Mouse (Mus musculus) stomach, embryonic 14.5 days (tissue): Measurements from ENCODE around the gene Abl1. TPM values are rescaled to one million over a fixed set of nuclear protein-coding genes. Genes with fewer than 3 reads are reported as not detected.

Experiments used
- ATAC-seq: fragments of 200-750 bp; cut with Nextera tagmentation; 2 replicates; pipeline ENCODE4 v1.8.0; 2017; ENCODE audit warnings: low read depth, moderate TSS enrichment; ENCODE audit not compliant: insufficient number of reproducible peaks, insufficient read depth, low FRiP score
- H3K27ac ChIP-seq: fragments of 300-500 bp; sonication (generic); 2 replicates; pipeline ENCODE4 v1.5.1; 2014; ENCODE audit warnings: mild to moderate bottlenecking, low read length, moderate library complexity, mixed read lengths
- H3K27me3 ChIP-seq: fragments of 300-500 bp; sonication (generic); 2 replicates; pipeline ENCODE4 v1.6.1; 2014; ENCODE audit warnings: low read length, control low read depth, mixed read lengths; ENCODE audit not compliant: control insufficient read depth, insufficient read depth
- H3K36me3 ChIP-seq: fragments of 300-500 bp; sonication (generic); 2 replicates; pipeline ENCODE4 v1.6.1; 2014; ENCODE audit warnings: mild to moderate bottlenecking, control low read depth, low read length, moderate library complexity, mixed read lengths; ENCODE audit not compliant: control insufficient read depth, insufficient read depth
- H3K4me1 ChIP-seq: fragments of 300-500 bp; sonication (generic); 2 replicates; pipeline ENCODE4 v1.6.1; 2014; ENCODE audit warnings: low read length, control low read depth, mixed read lengths; ENCODE audit not compliant: control insufficient read depth, insufficient read depth
- H3K4me2 ChIP-seq: fragments of 300-500 bp; sonication (generic); replicated peaks from 2 replicates; pipeline ENCODE4 v1.6.1; 2014; ENCODE audit warnings: low read depth, low read length, control low read depth
- H3K4me3 ChIP-seq: fragments of 300-500 bp; sonication (generic); 2 replicates; pipeline ENCODE4 v1.5.1; 2014; ENCODE audit warnings: low read depth, low read length, control low read depth
- H3K9ac ChIP-seq: fragments of 300-500 bp; sonication (generic); replicated peaks from 2 replicates; pipeline ENCODE4 v1.6.1; 2014; ENCODE audit warnings: low read depth, mild to moderate bottlenecking, control low read depth, low read length, moderate library complexity, mixed read lengths
- H3K9me3 ChIP-seq: fragments of 300-500 bp; sonication (generic); 2 replicates; pipeline ENCODE4 v1.6.1; 2016; ENCODE audit warnings: low read depth, low read length, control low read depth; ENCODE audit not compliant: control insufficient read depth
- WGBS: fragments of 180-500 bp; shearing (Covaris S2); extraction: QIAGEN DNeasy Blood & Tissue Kit; methylation state at CpG from one replicate; pipeline ENCODE4 v1.1.7; 2014; 5-methylcytosine and 5-hydroxymethylcytosine counted together
- polyA plus RNA-seq: library from polyadenylated mRNA; unstranded; fragments of >200 nt; fragmentation: Nextera tagmentation; extraction: Ambion mirVana; gene quantifications from 2 replicates; pipeline ENCODE4 v1.2.1, GENCODE M21; 2014

The Abl1 gene
- polyA plus RNA-seq, 1 experiment from 2014 or later = 46.4 TPM

- 4% methylated on average over 7 of the region's 7 CpGs for WGBS
- Histone ChIP-seq H3K9ac (peak overlapping the region; percentile 99), H3K27ac (peak overlapping the region; percentile 97; the same call in 1 of the 2 replicates), H3K4me2 (peak overlapping the region; percentile 89), H3K4me1 (peaks cover 34% of the 10 kb centered on the region), H3K9me3 (no peaks in the 10 kb centered on the region), H3K36me3 (peaks cover 3% of the 10 kb centered on the region; the same call in 1 of the 2 replicates), H3K27me3 (no peaks in the 10 kb centered on the region), H3K4me3 (peak overlapping the region; percentile 99)
- ATAC-seq = no peak
These were observed 72.9 kb downstream of the Abl1 start for GRCm38 (mm10) chr2:31761115-31761531.

GRCm38 (mm10) chr2:31761585-31761984 lies 73.4 kb downstream of the Abl1 start:
- ATAC-seq = no peak
- H3K4me3 ChIP-seq = peak overlapping the region; percentile 99
- no peaks in the 10 kb centered on the region for H3K9me3 ChIP-seq
- H3K4me1 ChIP-seq = peaks cover 36% of the 10 kb centered on the region
- H3K36me3 ChIP-seq = peaks cover 3% of the 10 kb centered on the region; the same call in 1 of the 2 replicates
- H3K27me3 ChIP-seq = no peaks in the 10 kb centered on the region
- peak overlapping the region; percentile 97; the same call in 1 of the 2 replicates for H3K27ac ChIP-seq
- peak overlapping the region; percentile 99 for H3K9ac ChIP-seq
- 3% methylated on average over 4 of the region's 4 CpGs for WGBS
- peak overlapping the region; percentile 89 for H3K4me2 ChIP-seq

- H3K4me1 ChIP-seq = peaks cover 37% of the 10 kb centered on the region
- WGBS = 15% methylated on average over 3 of the region's 3 CpGs
- ATAC-seq = no peak
These were observed 74.0 kb downstream of the Abl1 start for GRCm38 (mm10) chr2:31762155-31762554.

GRCm38 (mm10) chr2:31762853-31763252 lies 74.7 kb downstream of the Abl1 start:
- ATAC-seq = no peak
- H3K36me3 ChIP-seq = peaks cover 3% of the 10 kb centered on the region; the same call in 1 of the 2 replicates
- H3K4me3 ChIP-seq = peak overlapping the region; percentile 99; the same call in 1 of the 2 replicates
- peaks cover 38% of the 10 kb centered on the region for H3K4me1 ChIP-seq
- H3K9ac ChIP-seq = no peak overlapping the region
- peak overlapping the region; percentile 89 for H3K4me2 ChIP-seq
- H3K27me3 ChIP-seq = no peaks in the 10 kb centered on the region
- H3K9me3 ChIP-seq = no peaks in the 10 kb centered on the region
- 29% methylated on average over 2 of the region's 2 CpGs for WGBS
- peak overlapping the region; percentile 56; the same call in 1 of the 2 replicates for H3K27ac ChIP-seq

More at GRCm38 (mm10) chr2:31762155-31762554, 74.0 kb downstream of the Abl1 start:
- peak overlapping the region; percentile 40; the same call in 1 of the 2 replicates for H3K27ac ChIP-seq
- H3K4me2 ChIP-seq = peak overlapping the region; percentile 89
- H3K27me3 ChIP-seq = no peaks in the 10 kb centered on the region
- no peak overlapping the region; the same call in 1 of the 2 replicates for H3K9ac ChIP-seq
- H3K4me3 ChIP-seq = peak overlapping the region; percentile 99; the same call in 1 of the 2 replicates
- H3K36me3 ChIP-seq = peaks cover 3% of the 10 kb centered on the region; the same call in 1 of the 2 replicates
- no peaks in the 10 kb centered on the region for H3K9me3 ChIP-seq

- Histone ChIP-seq H3K4me2 (peak overlapping the region; percentile 89), H3K9ac (no peak overlapping the region), H3K4me3 (no peak overlapping the region), H3K27me3 (no peaks in the 10 kb centered on the region), H3K36me3 (peaks cover 3% of the 10 kb centered on the region; the same call in 1 of the 2 replicates), H3K27ac (peak overlapping the region; percentile 56; the same call in 1 of the 2 replicates), H3K9me3 (no peaks in the 10 kb centered on the region), H3K4me1 (peaks cover 42% of the 10 kb centered on the region)
- ATAC-seq = no peak
- 30% methylated on average over 2 of the region's 2 CpGs for WGBS
These were observed 75.1 kb downstream of the Abl1 start for GRCm38 (mm10) chr2:31763271-31763670.

GRCm38 (mm10) chr2:31767104-31767503 lies 78.9 kb downstream of the Abl1 start:
- Histone ChIP-seq H3K9me3 (no peaks in the 10 kb centered on the region), H3K27ac (no peak overlapping the region), H3K27me3 (no peaks in the 10 kb centered on the region), H3K4me2 (no peak overlapping the region), H3K4me1 (peaks cover 73% of the 10 kb centered on the region), H3K36me3 (peaks cover 3% of the 10 kb centered on the region; the same call in 1 of the 2 replicates), H3K4me3 (no peak overlapping the region), H3K9ac (no peak overlapping the region)
- WGBS = 95% methylated on average over 6 of the region's 6 CpGs
- no peak for ATAC-seq

GRCm38 (mm10) chr2:31767815-31768214 lies 79.6 kb downstream of the Abl1 start:
- 56% methylated on average over 4 of the region's 4 CpGs for WGBS
- no peaks in the 10 kb centered on the region for H3K9me3 ChIP-seq
- H3K27me3 ChIP-seq = no peaks in the 10 kb centered on the region
- peaks cover 3% of the 10 kb centered on the region; the same call in 1 of the 2 replicates for H3K36me3 ChIP-seq
- H3K9ac ChIP-seq = no peak overlapping the region
- peaks cover 67% of the 10 kb centered on the region for H3K4me1 ChIP-seq
- no peak overlapping the region for H3K4me2 ChIP-seq
- no peak for ATAC-seq
- no peak overlapping the region for H3K4me3 ChIP-seq
- H3K27ac ChIP-seq = no peak overlapping the region

GRCm38 (mm10) chr2:31769115-31769514 lies 80.9 kb downstream of the Abl1 start:
- H3K36me3 ChIP-seq = peaks cover 3% of the 10 kb centered on the region; the same call in 1 of the 2 replicates
- H3K27ac ChIP-seq = peak overlapping the region; percentile 76
- H3K9me3 ChIP-seq = no peaks in the 10 kb centered on the region
- no peak overlapping the region; the same call in 1 of the 2 replicates for H3K9ac ChIP-seq
- H3K4me1 ChIP-seq = peaks cover 64% of the 10 kb centered on the region
- ATAC-seq = no peak
- no peak overlapping the region; the same call in 1 of the 2 replicates for H3K4me3 ChIP-seq
- H3K27me3 ChIP-seq = no peaks in the 10 kb centered on the region
- peak overlapping the region; percentile 19 for H3K4me2 ChIP-seq
- 35% methylated on average over 4 of the region's 4 CpGs for WGBS
